Mouse (Mus musculus): ENCODE results near the gene Lmna.

Lmna gene

DNA sequence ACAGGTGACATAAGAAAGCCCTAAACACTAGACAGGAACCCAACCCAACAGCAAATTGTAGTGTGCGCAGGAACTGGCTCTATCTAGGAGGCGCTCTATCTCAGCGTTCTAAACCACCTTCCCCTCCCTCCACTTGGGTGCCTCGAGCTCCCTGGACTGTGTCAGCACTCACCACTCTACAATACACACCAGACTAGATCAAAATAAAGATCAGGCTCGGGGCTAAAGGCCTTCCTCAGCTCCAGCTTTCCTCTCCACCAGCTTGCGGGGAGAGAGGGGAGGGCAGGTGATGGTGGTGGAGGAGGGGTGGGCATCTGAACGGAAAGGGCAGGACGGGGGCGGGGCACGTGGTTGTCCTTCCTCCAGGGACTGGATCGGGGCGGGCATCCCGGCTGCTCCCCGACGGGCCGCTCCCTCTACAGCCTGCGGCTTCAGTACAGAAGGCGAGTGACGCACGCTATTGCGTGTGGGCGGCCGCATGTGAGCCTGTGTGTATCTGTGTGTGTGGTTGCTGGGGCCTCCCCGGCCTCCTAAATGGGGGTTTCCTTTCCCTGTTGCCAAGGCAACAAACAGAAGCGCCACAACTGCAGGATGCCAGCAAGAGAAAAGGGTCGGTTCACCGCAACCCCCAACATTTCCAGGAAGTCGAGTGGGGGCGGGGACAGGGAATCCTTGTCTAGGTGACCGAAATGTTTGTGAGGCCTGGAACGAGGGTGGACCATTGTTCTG is at the start of gene Lmna:
Gene Lmna, minus strand, starts transcription at position 265 of the 729 bp plus-strand sequence.
- peak; percentile 91 for DNase-seq

- DNase-seq = no peak
These were observed 46.9 kb upstream of the Lmna start for GRCm38 (mm10) chr3:88556616-88557015.

DNA sequence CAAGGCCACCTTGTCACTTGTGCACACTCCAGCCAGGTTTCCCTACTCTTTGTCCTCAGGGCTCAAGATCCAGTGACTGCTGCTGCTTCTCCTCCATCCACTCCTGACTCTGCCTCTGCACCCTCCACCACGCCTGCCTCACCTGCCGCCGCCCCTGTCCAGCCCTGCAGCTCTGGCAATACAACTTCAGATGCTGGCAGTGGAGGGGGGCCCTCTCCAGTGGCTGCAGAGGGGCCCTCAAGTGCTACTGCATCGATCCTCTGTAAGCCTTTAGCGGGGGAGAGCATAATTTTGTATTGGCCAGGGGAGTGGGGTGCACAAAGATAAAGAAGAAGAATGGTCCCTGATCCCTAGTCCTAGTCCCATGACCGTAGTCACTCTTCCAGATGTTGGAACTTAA is 46.0 kb upstream of the Lmna start:
- DNase-seq = no peak

- no peak for DNase-seq
These were observed 45.4 kb upstream of the Lmna start for GRCm38 (mm10) chr3:88555069-88555605.

DNA sequence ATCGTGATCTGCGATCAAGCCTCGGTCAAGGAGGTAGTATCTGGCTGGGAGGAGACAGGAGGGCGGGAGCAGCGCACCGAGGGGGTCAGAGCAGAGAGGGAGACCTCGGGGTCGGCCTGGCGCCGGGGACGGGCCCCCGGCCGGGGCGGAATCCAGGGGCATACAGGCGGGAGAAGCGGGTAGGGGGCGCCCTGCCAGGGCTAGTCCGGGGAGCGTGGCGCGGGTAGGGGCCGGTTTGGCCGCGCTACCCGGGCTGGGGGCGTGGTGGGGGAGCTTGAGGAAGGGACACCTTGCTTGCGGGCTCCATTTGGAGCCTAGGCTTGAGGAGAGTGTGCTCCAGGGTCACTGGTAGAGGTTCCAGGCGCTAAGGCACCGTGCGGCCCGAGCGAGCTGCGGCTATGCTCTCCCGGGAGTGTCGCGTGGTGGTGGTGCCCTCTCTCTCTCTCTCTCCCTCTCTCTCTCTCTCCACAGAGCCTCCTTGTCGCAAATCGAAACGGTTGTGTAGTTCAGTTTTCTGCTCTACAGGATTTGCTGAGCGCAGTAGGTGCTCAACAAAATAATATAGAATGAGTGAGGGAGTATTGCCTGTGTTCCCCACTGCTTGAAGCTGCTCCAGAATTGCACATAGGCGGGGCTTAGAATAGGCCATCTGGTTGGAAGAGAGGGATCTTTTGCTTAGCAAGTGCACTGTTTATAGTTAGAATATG is 44.3 kb upstream of the Lmna start:
- DNase-seq = no peak

GRCm38 (mm10) chr3:88553525-88553879 is 43.7 kb upstream of the Lmna start, which contains the start of gene Ubqln4:
TSS of gene Ubqln4 (plus strand) at chr3:88553758.
- DNase-seq = peak; percentile 88

GRCm38 (mm10) chr3:88552676-88553524 is 43.1 kb upstream of the Lmna start, which contains the start of gene Lamtor2:
TSS of gene Lamtor2 (minus strand) at chr3:88553074.
- DNase-seq = peak; percentile 97

GRCm38 (mm10) chr3:88552082-88552645 is 42.4 kb upstream of the Lmna start:
- no peak for DNase-seq

DNA sequence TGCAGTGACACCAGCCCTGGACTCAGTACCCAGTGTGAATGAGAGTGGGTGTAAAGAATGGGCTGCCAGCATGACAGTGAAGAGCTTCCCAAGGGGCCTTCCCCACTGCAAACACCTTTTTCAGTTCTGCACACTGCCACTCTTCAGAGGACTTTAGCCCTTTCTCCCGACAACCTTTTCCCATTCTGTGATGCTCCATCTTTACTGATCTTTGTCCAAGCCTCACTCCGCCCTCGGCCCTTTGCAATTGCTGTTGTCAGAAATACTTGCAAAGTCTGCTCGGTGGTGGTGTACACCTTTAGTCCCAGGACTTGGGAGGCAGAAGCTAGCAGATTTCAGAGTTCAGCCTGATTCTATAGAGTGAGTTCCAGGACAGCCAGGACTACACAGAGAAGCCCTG is 41.8 kb upstream of the Lmna start:
- no peak for DNase-seq

GRCm38 (mm10) chr3:88548180-88548917 is 38.6 kb upstream of the Lmna start, which contains the start of gene Rab25:
TSS of gene Rab25 (minus strand) at chr3:88548300.
- no peak for DNase-seq

GRCm38 (mm10) chr3:88546674-88547418 is 37.1 kb upstream of the Lmna start:
- DNase-seq = no peak

DNA sequence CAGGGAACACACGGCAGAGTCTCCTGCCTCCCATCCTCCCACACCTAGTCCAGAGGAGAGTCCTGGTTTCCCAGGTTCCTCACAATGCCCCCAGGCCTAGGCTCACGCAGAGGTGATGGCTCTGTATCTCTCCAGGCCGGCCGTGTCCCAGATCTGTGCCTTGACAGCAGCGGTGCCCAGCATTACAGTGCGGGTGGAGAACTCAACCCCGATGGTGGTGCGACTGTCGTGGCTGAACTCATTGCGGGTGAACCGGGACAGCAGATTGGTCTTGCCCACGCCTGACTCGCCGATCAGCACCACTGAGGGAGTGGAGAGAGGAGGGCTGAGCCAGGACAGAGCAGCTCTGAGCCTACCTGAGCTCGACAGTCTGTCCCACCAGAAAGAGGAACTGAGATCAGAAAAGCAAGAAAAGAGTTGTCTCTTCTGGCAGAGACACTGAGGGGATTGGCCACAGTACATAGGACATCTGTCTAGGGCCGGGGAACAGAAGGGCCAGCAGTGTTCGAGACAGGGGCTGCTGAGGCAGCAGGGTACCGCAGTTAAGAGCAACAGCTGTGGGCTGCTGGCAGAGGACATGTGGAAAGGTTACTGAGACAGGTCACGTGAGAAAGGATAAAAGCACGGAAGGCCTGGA is 35.3 kb upstream of the Lmna start:
- no peak for DNase-seq

DNA sequence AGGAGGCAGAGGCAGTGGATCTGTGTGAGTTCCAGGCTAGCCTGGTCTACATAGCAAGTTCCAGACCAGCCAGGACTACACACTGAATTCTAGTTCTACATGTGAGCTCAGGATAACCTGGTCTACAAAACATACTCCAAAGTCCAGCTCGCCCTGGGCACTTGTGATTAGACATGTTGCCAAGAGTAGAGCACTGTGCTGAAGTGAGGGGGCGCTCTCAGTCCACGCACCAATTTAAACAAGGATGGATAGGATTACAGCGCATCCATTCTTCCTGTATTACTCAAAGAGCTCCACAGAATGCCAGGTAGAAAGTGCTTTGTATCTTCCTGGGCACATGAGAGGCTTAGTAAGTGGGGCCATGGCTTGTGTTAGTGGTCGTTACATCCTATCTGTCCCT is 34.8 kb upstream of the Lmna start:
- DNase-seq = no peak

- no peak for DNase-seq
These were observed 34.1 kb upstream of the Lmna start for GRCm38 (mm10) chr3:88543651-88544410.

- no peak for DNase-seq
These were observed 33.4 kb upstream of the Lmna start for GRCm38 (mm10) chr3:88543174-88543573.

DNA sequence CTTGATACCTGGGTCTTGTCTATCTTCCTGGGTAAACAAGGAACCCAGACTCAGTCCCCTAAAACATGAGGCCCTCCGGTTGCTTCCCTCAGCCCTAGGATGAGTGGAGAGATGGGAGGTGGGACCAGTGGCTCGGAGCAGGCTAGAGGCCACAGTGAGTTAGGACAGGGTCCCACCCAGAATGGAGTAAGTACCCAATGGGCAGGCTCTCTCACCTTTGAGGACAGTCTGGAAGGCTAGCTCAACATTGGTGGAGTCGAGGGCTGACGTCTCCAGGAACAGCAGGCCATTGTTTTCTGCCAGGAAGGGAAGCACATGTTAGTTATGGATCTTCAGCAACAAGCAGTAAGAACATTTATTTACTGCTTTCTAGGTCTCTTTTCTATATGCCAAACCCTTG is 32.7 kb upstream of the Lmna start:
- DNase-seq = no peak

- DNase-seq = no peak
These were observed 32.1 kb upstream of the Lmna start for GRCm38 (mm10) chr3:88541622-88542401.

DNA sequence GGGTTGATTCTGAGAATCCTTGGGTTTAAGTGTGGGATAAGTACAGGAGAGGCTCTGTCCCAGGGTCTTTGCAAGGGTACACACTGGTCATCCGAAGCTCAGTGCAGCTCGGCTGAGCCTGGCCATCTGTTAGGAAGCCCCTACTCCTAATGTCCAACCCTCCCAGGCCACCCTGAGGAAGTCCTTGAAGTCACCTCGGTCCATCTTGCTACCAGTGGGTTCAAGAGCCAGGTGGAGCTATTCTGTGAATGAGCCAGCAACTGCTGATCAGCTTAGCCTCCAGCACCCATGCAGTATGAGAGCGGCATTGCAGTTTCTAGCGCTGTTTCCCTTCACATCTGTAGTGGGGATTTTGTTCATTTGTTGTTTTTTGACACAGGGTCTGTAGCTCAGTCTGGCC is 30.3 kb upstream of the Lmna start:
- no peak for DNase-seq

- DNase-seq = no peak
These were observed 29.6 kb upstream of the Lmna start for GRCm38 (mm10) chr3:88539397-88539796.
